Mouse (Mus musculus) right cerebral cortex, adult 2 months (tissue): ENCODE measurements around the gene Tcf12.

Experiments
- DNase-seq, 2 experiments: peaks; one replicate each; pipeline ENCODE4 v3.0.0; 2021 to 2022; ENCODE audit warnings: low spot score in 2 of 2

Gene Tcf12

GRCm38 (mm10) chr9:72088893-72089611, 22.6 kb downstream of the Tcf12 start:
- no peak for DNase-seq

GRCm38 (mm10) chr9:72085017-72085416, 26.7 kb downstream of the Tcf12 start:
- DNase-seq: no peak

GRCm38 (mm10) chr9:72084131-72084530, 27.5 kb downstream of the Tcf12 start:
- DNase-seq: peak; percentile 34 to 37

- DNase-seq: no peak
These were observed 35.5 kb downstream of the Tcf12 start for GRCm38 (mm10) chr9:72076158-72076557.

- no peak for DNase-seq
These were observed 45.5 kb downstream of the Tcf12 start for GRCm38 (mm10) chr9:72066151-72066550.

GRCm38 (mm10) chr9:72053144-72053543, 58.5 kb downstream of the Tcf12 start:
- no peak for DNase-seq

GRCm38 (mm10) chr9:72040156-72040555, 71.5 kb downstream of the Tcf12 start:
- no peak for DNase-seq

GRCm38 (mm10) chr9:72039369-72039768, 72.3 kb downstream of the Tcf12 start:
- DNase-seq: no peak

GRCm38 (mm10) chr9:72037059-72037516, 74.6 kb downstream of the Tcf12 start:
- DNase-seq: no peak

GRCm38 (mm10) chr9:72036257-72036656, 75.4 kb downstream of the Tcf12 start:
- no peak for DNase-seq

- DNase-seq: no peak
These were observed 78.4 kb downstream of the Tcf12 start for GRCm38 (mm10) chr9:72033271-72033670.

- no peak for DNase-seq
These were observed 81.4 kb downstream of the Tcf12 start for GRCm38 (mm10) chr9:72030274-72030673.

- no peak for DNase-seq
These were observed 82.1 kb downstream of the Tcf12 start for GRCm38 (mm10) chr9:72029601-72030000.

- no peak for DNase-seq
These were observed 88.4 kb downstream of the Tcf12 start for GRCm38 (mm10) chr9:72023274-72023673.

- DNase-seq: peak in 1 of 2 experiments; percentile 17
These were observed 90.2 kb downstream of the Tcf12 start for GRCm38 (mm10) chr9:72021512-72021911.

- no peak for DNase-seq
These were observed 95.7 kb downstream of the Tcf12 start for GRCm38 (mm10) chr9:72016021-72016420.

GRCm38 (mm10) chr9:72014585-72015381, 96.9 kb downstream of the Tcf12 start:
- DNase-seq: no peak

GRCm38 (mm10) chr9:72013541-72013940, 98.1 kb downstream of the Tcf12 start:
- DNase-seq: no peak

- no peak for DNase-seq
These were observed 103.0 kb downstream of the Tcf12 start for GRCm38 (mm10) chr9:72008634-72009033.

- no peak for DNase-seq
These were observed 120.5 kb downstream of the Tcf12 start for GRCm38 (mm10) chr9:71991147-71991546.

GRCm38 (mm10) chr9:71990376-71990775, 121.3 kb downstream of the Tcf12 start:
- no peak for DNase-seq

GRCm38 (mm10) chr9:71989663-71990062, 122.0 kb downstream of the Tcf12 start:
- no peak for DNase-seq

- no peak for DNase-seq
These were observed 125.0 kb downstream of the Tcf12 start for GRCm38 (mm10) chr9:71986716-71987115.
